Mouse (Mus musculus) CD4-positive, CD25-positive, alpha-beta regulatory T cell, adult 2 months (primary cell): ENCODE measurements around the gene Slc38a4.
A peak's percentile ranks its signal among the peaks of the same experiment; 100 is the strongest.

Source experiments
- DNase-seq: peaks from one replicate; pipeline ENCODE4 v3.0.0-alpha.2; 2012; ENCODE audit warnings: low read depth, low spot score

The Slc38a4 gene

DNA sequence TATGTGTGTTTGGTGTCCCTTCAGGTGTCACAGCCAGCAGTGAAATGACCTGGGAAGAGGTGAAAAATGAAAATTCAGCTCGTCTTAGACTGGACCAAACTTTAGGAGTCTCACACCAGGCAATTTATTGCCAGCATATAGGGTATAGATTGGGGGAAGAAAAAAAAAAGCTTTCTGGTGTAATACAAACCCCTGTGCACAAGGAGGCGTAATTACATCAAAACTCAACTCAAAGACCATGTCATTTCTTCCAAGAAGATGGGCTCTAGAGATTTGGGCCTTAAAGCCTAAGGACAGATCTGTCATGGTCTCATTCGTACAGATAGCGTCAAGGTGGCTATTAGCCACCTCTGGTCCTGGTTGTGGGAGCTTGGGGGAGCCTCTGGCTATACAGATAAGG, 86.0 kb downstream of the Slc38a4 start:
- no peak for DNase-seq

DNA sequence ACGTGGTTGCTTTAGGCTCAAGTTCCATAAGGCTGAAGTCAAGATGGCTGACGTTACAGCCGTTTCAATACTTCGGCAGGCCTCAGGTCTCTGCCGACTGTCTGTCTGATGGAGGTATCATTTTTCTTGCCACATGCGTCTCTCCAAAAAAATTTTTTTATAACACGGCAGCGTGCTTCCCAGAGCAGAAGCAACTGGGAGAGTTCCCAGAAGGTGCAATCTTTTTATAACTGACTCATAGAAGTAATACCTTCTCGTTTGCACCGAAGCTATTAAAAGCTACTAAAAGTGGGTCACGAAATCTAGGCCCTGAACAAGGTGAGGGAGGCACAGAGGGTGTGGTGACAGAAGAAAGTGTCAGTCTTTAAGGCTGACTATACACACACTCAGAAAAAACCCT, 87.0 kb downstream of the Slc38a4 start:
- DNase-seq: no peak

DNA sequence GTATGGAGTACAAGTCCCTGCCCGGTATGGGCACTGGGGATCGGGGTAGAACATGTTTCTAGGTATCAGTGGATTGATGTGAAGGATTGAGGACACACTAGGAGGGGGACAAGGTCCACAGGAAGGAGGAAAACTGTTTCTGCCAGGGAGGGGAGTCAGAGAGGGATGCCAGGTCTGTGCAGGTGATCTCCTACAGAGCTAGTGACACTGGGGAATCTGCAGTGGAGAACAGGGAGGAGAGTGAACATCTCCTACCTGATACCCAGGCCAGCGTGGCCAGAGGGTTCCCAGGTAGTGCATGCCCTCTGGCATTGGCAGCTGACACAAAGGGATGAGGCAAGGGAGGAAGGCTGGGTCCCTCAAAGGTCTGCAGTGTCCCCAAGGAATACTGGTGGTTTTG, 89.4 kb downstream of the Slc38a4 start:
- DNase-seq: no peak

DNA sequence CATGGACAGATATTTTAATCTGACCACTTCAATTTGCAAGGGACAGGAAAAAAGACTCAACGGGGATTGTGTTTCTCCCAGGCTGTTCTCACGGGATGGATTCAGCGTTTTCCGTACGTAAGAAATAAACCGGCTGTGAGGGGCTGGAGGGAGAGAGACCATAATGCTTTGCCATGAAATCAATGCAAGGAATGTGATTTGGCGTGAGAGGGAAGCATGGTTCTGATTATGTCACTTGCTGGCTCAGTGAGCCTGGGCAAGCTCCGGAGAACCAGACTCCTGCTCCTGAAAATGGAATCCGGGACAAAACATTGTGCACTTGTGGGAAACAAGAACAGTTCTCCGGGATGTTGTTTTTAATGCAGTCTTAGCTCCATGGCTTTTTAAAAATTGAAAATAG, 92.0 kb downstream of the Slc38a4 start:
- DNase-seq: no peak

DNA sequence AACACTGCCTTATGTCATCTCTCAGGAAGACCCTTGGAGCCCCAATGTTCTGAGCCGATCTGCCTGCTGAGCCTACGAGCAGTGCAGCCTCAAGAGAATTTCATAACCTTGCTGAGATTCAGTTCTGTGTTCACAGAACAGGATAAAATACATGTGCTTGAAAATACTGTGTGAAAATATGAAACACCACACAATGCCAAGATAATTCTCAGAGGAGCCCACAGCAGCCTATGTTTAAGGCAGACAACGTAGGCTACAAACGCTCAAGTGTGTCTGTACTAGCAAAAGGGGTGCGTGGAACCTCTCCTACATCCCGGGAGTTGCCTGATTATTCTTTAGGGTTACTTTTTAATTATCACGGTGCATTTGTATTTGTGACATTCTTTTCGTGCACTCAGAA, 92.4 kb downstream of the Slc38a4 start:
- DNase-seq: no peak

DNA sequence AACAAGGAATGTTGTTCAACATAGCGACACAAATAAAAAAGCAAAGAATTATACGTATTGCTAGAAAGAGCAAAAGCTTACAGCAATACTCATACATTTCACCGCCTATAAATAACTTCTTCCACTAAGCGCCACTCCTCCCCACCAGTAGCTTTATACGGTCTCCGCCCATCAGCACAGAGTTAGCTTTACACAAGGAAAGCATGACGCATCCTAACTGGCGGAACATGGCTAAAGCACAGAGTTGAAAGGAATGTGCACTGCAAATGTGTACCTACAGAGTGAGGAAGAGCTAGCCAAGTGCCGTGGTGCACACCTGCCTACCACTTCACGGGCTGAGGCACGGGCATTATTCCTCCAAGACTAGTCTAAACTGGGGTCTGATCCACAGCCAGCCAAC, 95.4 kb downstream of the Slc38a4 start:
- DNase-seq: no peak

DNA sequence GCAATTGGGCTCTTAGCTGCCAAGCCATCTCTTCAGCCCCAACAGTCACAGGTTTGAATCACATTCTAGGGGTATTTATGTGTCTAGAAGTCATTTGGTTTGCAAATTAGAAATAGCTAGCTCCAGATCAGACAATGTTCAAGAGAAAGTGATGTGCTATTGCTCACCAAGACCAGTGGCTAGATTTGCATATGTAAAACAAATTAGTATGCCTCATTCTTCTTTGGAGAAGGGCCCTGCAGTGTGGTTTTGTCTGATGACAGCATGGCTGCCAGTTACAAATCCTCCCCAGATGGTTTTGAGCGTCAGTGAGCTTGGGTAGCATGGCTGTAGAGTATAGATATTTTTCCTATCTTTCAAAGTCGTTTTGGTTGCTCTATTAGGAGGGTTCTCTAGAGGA, 96.5 kb downstream of the Slc38a4 start:
- DNase-seq: no peak

DNA sequence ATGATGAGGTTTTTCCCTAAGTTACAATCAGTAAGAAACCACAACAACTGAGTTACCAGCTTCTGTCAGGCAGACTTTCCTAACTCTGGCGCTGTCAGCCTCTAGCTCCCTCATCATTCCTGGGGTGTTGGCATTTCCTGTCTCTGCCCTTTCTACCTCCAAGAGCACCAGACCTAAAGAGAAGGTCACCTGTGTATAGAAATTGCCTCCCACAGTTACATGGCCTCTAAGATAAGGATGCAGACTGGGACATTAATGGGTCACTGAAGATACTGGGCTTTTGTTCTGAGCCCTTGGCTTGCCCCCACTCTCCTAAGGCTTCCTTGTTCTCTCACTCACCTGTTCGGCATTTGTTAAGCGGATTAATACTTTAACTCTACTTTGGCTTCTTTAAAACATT, 99.1 kb downstream of the Slc38a4 start:
- DNase-seq: no peak

DNA sequence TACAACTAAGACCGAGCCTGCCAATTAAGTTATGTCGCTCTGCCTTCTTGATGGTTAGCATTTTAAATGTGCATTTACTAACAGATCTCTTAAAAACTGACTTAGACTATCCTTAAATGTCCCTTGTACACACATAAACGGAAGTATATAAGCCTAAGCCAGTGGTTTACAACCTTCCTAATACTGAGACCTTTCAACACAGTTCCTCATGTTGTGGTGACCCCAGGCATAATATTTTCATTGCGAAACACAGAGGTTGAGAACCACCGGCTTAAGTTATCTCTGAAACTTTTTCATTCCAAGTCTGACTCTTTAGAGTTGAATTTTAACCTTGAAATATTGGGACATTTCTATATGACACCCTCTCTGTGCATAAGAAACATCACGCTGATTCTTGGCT, 101.4 kb downstream of the Slc38a4 start:
- DNase-seq: no peak

DNA sequence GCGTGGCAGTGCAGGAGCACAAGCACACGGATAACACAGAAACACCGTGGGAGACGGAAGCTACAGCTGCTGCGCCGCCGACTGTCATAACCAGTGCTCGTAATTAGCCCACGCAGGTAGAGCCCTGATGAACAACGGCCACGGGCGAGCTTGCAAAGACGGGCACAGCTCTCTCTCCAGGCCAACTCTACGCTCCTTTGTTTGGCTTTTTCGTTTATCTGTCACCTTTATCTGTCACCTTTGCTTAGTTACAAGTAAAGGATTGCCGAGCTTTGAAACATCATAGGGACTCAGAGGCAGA, 101.9 kb downstream of the Slc38a4 start:
- no peak for DNase-seq

DNA sequence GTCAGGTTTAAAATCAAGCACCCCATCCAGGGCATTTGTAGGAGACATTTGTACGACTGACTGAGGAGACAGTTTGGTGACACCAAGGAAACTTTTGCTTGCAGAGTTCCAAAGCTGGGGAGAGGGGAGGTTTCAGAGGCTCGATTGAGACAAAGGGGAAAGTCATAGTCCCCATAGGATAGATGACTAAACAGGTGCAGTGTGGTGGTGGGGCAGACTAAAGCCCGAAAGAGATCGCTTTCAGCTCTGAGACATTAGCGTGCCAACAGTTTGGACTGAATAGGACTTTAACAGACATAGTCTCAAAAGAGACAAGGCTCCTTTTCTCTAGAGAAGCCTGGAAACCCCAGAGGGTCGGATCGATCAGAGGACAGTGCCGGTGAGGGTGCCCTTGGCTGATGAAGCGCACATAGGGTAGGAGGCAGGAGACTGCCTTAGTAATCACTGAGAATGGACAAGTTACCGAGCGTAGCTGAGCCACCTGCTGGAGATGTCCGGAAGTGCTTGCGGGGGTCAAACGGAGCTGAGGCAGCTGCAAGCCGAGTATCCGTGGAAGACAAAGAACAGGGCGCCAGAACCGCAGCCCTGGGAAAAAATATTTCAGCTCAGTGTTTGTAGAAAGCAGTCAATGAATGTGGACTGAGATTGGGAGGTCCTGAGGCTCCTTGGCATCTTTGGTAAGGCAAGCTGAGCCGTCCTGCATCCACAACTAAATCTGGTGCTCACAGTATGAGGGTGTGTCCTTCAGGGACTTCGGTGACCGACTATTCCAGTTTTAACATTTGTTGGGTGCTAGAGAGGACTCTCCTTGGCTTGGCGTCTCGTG, 102.4 kb downstream of the Slc38a4 start:
- DNase-seq: peak; percentile 70

DNA sequence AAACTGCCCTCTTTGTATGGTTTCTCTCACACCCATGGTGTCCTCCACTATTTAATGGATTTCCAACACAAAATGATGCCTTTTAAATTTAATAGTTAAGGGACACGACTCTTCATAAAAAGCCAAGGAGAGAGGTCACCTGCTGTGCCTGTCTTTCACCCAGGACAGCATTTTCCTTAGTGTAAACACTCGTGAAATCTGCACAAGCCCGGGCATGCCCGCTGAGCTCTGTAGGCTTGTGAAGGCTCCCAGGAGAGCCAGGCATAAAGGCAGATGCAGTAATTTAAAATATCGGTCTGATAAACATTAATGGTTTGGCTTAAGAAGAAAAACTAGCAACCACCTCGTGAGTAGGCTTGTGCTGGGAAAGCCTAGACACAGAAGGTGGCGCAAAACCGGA, 103.3 kb downstream of the Slc38a4 start:
- no peak for DNase-seq

DNA sequence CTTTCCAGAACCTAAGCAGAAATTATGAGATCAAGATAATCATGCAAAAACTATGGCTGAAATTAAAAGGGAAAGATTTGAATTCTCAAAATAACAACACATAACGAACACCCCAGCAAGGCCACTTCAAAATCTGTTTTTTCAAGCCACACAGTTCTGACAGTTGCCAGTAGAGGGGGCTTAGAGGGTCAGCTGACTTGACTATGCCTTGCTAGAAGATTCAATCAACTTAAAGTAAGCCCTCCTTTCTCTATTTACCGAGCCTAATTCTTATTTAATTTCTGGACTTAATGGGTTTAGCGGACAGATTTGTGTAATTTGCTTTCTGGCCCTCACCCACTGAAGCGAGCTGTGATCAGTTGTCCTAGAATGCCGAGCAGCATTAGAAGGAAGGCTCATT, 104.0 kb downstream of the Slc38a4 start:
- DNase-seq: no peak

DNA sequence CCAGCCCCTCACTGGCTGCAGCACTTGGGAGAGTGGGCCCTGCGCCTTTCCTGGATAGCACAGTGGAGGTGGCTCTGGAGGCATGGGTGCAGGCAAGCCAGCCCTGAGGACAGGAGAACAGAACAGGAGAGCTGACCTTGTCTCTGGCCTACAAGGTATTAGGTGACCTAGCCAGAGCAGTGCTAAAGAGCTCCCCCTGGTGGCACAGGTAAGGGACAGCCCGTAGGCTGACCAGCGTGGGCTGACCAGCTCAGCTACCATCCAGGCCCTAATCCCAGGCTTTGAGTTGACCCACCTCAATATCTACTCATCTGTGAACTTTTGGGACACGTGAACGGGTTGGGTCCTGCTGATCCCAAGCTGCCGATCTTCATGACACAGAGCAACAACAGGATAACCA, 107.3 kb downstream of the Slc38a4 start:
- peak; percentile 68 for DNase-seq
